Mouse (Mus musculus) C3H10T1/2 (cell line): ENCODE results near the gene Utp6. TPM values are rescaled to one million over a fixed set of nuclear protein-coding genes. Genes with fewer than 3 reads are reported as not detected.

Experiments used
- polyA plus RNA-seq, 2 experiments: library from polyadenylated mRNA; unstranded; fragments of >200 nt; fragmentation: generic; extraction: Trizol; gene quantifications; one replicate each; pipeline ENCODE4 v1.2.1; 2012; ENCODE audit warnings: missing spikeins in 2 of 2

The Utp6 gene
- 10 to 100 TPM in 1 of 2 experiments, 1 to 10 TPM in 1; 4.9 to 18.8 TPM for polyA plus RNA-seq

GRCm38 (mm10) chr11:79962125-79962876, at the start of gene Utp6:
Gene Utp6 (minus strand): TSS chr11:79962390.

GRCm38 (mm10) chr11:79992592-79993355, 30.6 kb upstream of the Utp6 start, which contains the start of gene Suz12:
Gene Suz12 (plus strand): TSS chr11:79993106.

Other genes with a start within 250 kb of the Utp6 start
- 1 to 10 TPM in 1 of 2 experiments, under 1 TPM in 1; 0.63 to 3.8 TPM for gene Suz12, start 30.7 kb upstream of the Utp6 start, polyA plus RNA-seq
- gene Crlf3, start 118.6 kb upstream of the Utp6 start, polyA plus RNA-seq = 10 to 100 TPM in 1 of 2 experiments, 1 to 10 TPM in 1; 4.0 to 14.5 TPM
- gene Atad5, start 127.0 kb upstream of the Utp6 start, polyA plus RNA-seq = under 1 TPM; 0.20 to 0.52 TPM
- 1 to 10 TPM; 1.2 to 9.9 TPM for gene Tefm, start 179.8 kb upstream of the Utp6 start, polyA plus RNA-seq
- gene Adap2, start 191.7 kb upstream of the Utp6 start, polyA plus RNA-seq = not detected
- 10 to 100 TPM in 1 of 2 experiments, 1 to 10 TPM in 1; 4.9 to 19.1 TPM for gene Rnf135, start 221.5 kb upstream of the Utp6 start, polyA plus RNA-seq
- gene Rhot1, start 246.6 kb upstream of the Utp6 start, polyA plus RNA-seq = 10 to 100 TPM in 1 of 2 experiments, 1 to 10 TPM in 1; 2.0 to 17.1 TPM